In the genomic region with DNA sequence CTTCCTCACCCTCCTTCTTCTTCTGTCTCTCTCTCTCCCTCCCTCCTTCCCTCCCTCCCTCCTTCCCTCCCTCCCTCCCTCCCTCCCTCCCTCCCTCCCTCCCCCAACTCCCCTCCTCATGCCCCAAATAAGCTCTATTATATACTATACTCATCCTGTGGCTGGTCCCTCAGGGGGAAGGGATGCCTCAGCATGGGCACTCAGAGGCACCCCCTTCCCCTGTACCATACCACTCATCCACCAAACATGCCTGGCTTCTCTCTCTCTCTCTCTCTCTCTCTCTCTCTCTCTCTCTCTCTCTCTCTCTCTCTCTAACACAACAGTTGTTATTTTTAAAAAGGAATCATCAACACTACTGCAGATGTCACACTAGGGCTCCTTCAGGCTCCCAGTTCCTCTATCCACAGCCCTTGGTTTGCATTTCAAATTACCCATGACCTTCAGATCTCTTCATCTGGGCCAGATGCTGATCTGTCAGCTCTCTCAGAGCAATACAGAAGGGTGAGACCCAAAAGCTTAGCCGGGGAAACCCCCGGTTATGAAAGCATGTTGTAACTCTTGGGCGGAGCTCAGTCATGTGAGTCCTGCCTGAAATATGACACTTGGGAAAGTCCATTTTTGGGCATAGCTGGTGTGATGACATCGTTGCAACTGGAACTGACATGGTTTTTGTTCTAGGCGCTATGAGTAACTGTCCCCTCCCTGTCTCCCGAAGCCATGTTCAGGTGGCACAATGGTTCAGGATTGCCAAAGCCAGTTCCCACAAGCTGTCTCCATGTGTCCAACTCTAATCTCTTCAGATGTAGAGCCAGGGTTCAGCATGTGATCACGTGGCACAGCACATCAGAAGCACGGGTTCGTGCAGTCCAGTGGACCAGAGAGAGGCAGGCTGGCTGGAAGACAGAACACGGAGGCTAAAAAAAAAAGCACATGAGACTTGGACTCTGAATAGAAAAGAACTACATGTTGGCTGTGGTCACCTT, we compare ENCODE assay signal across 8 mouse cellular contexts. TPM values are rescaled to one million over a fixed set of nuclear protein-coding genes. Genes with fewer than 3 reads are reported as not detected.
A peak's percentile ranks its signal among the peaks of the same experiment; 100 is the strongest.
DNase-seq lines count a peak whose midpoint lies in the region; ATAC-seq lines count a peak whose summit lies in the region.

No protein-coding gene starts in this region.

- H3K4me3 ChIP-seq in embryonic facial prominence, embryonic 11.5 days (ENCODE audit: low read depth, low read length): no peak overlapping the region
- H3K4me3 ChIP-seq in embryonic facial prominence, embryonic 10.5 days: no peak overlapping the region
- H3K4me3 ChIP-seq in liver, embryonic 15.5 days (replicated peaks): no peak overlapping the region
- H3K4me3 ChIP-seq in forebrain, embryonic 16.5 days (replicated peaks; ENCODE audit: low read length): no peak overlapping the region

- H3K27me3 ChIP-seq in embryonic facial prominence, embryonic 11.5 days (ENCODE audit: control insufficient read depth, insufficient read depth, low read length): no peaks in the 10 kb centered on the region
- H3K27me3 ChIP-seq in embryonic facial prominence, embryonic 10.5 days (replicated peaks; ENCODE audit: low read depth, poor library complexity, severe bottlenecking): no peaks in the 10 kb centered on the region
- no peaks in the 10 kb centered on the region for H3K27me3 ChIP-seq in liver, embryonic 15.5 days
- H3K27me3 ChIP-seq in forebrain, embryonic 16.5 days (replicated peaks; ENCODE audit: control insufficient read depth, insufficient read depth, low read length): no peaks in the 10 kb centered on the region; the same call in 1 of the 2 replicates

- H3K9ac ChIP-seq in embryonic facial prominence, embryonic 11.5 days (replicated peaks; ENCODE audit: low read length): no peak overlapping the region
- no peak overlapping the region for H3K9ac ChIP-seq in liver, embryonic 15.5 days
- no peak overlapping the region for H3K9ac ChIP-seq in forebrain, embryonic 16.5 days (replicated peaks; ENCODE audit: low read depth, low read length)

- peak; percentile 48 for DNase-seq in embryonic facial prominence, embryonic 11.5 days (ENCODE audit: low spot score)
- DNase-seq in embryonic facial prominence, embryonic 10.5 days (ENCODE audit: low spot score): no peak
- DNase-seq in MN1 (ENCODE audit: low spot score): peak; percentile 86
- peak; percentile 73 for DNase-seq in gastrocnemius, postnatal 25 days
- peak; percentile 91 for DNase-seq in skeletal muscle tissue, adult 2 months (ENCODE audit: low read depth, low spot score)

- no peaks in the 10 kb centered on the region for H3K9me3 ChIP-seq in embryonic facial prominence, embryonic 11.5 days (replicated peaks; ENCODE audit: control insufficient read depth, low read length)
- H3K9me3 ChIP-seq in embryonic facial prominence, embryonic 10.5 days: no peaks in the 10 kb centered on the region
- H3K9me3 ChIP-seq in liver, embryonic 15.5 days (replicated peaks): no peaks in the 10 kb centered on the region
- peaks cover 2% of the 10 kb centered on the region; the same call in 1 of the 2 replicates for H3K9me3 ChIP-seq in forebrain, embryonic 16.5 days (ENCODE audit: control insufficient read depth, low read length)

- 72% methylated on average over 10 of the region's 10 CpGs for WGBS in embryonic facial prominence, embryonic 11.5 days
- 78% methylated on average over 10 of the region's 10 CpGs for WGBS in embryonic facial prominence, embryonic 10.5 days
- WGBS in liver, embryonic 15.5 days (ENCODE audit: insufficient replicate concordance): 48% methylated on average over 10 of the region's 10 CpGs
- 81% methylated on average over 10 of the region's 10 CpGs for WGBS in forebrain, embryonic 16.5 days

- no peaks in the 10 kb centered on the region for H3K4me1 ChIP-seq in embryonic facial prominence, embryonic 11.5 days (ENCODE audit: control insufficient read depth, insufficient read depth, low read length)
- peaks cover 11% of the 10 kb centered on the region for H3K4me1 ChIP-seq in embryonic facial prominence, embryonic 10.5 days
- no peaks in the 10 kb centered on the region for H3K4me1 ChIP-seq in liver, embryonic 15.5 days (replicated peaks)
- H3K4me1 ChIP-seq in forebrain, embryonic 16.5 days (replicated peaks; ENCODE audit: control insufficient read depth, insufficient read depth, low read length): no peaks in the 10 kb centered on the region

- H3K36me3 ChIP-seq in embryonic facial prominence, embryonic 11.5 days (replicated peaks; ENCODE audit: control insufficient read depth, insufficient read depth, low read depth, low read length): no peaks in the 10 kb centered on the region
- no peaks in the 10 kb centered on the region for H3K36me3 ChIP-seq in embryonic facial prominence, embryonic 10.5 days (replicated peaks)
- H3K36me3 ChIP-seq in liver, embryonic 15.5 days (replicated peaks): no peaks in the 10 kb centered on the region
- H3K36me3 ChIP-seq in forebrain, embryonic 16.5 days (ENCODE audit: control insufficient read depth, insufficient read depth): no peaks in the 10 kb centered on the region

- no peak for ATAC-seq in embryonic facial prominence, embryonic 11.5 days (replicated peaks; ENCODE audit: insufficient number of reproducible peaks, low FRiP score, low TSS enrichment, low read depth)
- peak; percentile 51; the same call in 1 of the 2 replicates for ATAC-seq in liver, embryonic 15.5 days (ENCODE audit: insufficient read depth)
- ATAC-seq in forebrain, embryonic 16.5 days: no peak
- no peak for ATAC-seq in erythroid progenitor cell, adult 5-6 weeks (replicated peaks; ENCODE audit: low FRiP score, poor library complexity, severe bottlenecking)

- no peak overlapping the region for H3K4me2 ChIP-seq in embryonic facial prominence, embryonic 11.5 days (ENCODE audit: low read depth, low read length)
- H3K4me2 ChIP-seq in liver, embryonic 15.5 days: no peak overlapping the region
- no peak overlapping the region for H3K4me2 ChIP-seq in forebrain, embryonic 16.5 days (ENCODE audit: low read length)

- no peak overlapping the region for H3K27ac ChIP-seq in embryonic facial prominence, embryonic 11.5 days (replicated peaks; ENCODE audit: low read depth, low read length)
- no peak overlapping the region for H3K27ac ChIP-seq in embryonic facial prominence, embryonic 10.5 days (replicated peaks)
- H3K27ac ChIP-seq in liver, embryonic 15.5 days (replicated peaks): no peak overlapping the region
- no peak overlapping the region for H3K27ac ChIP-seq in forebrain, embryonic 16.5 days (ENCODE audit: low read length)

RNA-seq across cellular contexts. Expression of a gene that starts 26.9 kb away (rescaled TPM):
- polyA plus RNA-seq in embryonic facial prominence, embryonic 11.5 days (2014; fragmentation: Nextera tagmentation; extraction: Ambion mirVana): 35.4 and 41.7 TPM in 2 replicates
- 32.6 and 33.2 TPM in 2 replicates for polyA plus RNA-seq in embryonic facial prominence, embryonic 10.5 days (2016; fragmentation: Nextera tagmentation; extraction: Ambion mirVana)
- 10 to 100 TPM; 25.4 to 29.2 TPM for total RNA-seq in gastrocnemius, postnatal 25 days (2021)
- 11.7 and 13.1 TPM in 2 replicates for polyA plus RNA-seq in liver, embryonic 15.5 days (2015; fragmentation: Nextera tagmentation; extraction: Ambion mirVana)
- 19.0 and 20.9 TPM in 2 replicates for polyA plus RNA-seq in forebrain, embryonic 16.5 days (2015; fragmentation: Nextera tagmentation; extraction: Ambion mirVana)
- total RNA-seq in erythroid progenitor cell, adult 5-6 weeks (2015; ENCODE audit: low replicate concordance): 8.6 and 10.5 TPM in 2 replicates
- total RNA-seq in erythroid progenitor cell, adult 5-6 weeks (2017; ENCODE audit: low replicate concordance): 1.7 and 3.8 TPM in 2 replicates
